Mouse (Mus musculus): Measurements from ENCODE around the gene Sult1d1. TPM values are rescaled to one million over a fixed set of nuclear protein-coding genes. Genes with fewer than 3 reads are reported as not detected.

Gene Sult1d1
- polyA plus RNA-seq, 2 experiments = 1.2 to 2.1 TPM

- no peak for TF ChIP-seq EP300 (IDR thresholded peaks at IDR 0.05; ENCODE audit: low read depth)
- TF ChIP-seq CTCF (IDR thresholded peaks at IDR 0.05; ENCODE audit: low read depth) = no peak
- no peak for ATAC-seq (ENCODE audit: insufficient read depth)
- Histone ChIP-seq H3K4me2 (ENCODE audit: low read depth) (no peak overlapping the region), H3K27ac (no peak overlapping the region), H3K36me3 (replicated peaks; ENCODE audit: control insufficient read depth, insufficient read depth, low read depth) (no peaks in the 10 kb centered on the region), H3K9me3 (ENCODE audit: control insufficient read depth, low read length) (no peaks in the 10 kb centered on the region), H3K9ac (replicated peaks) (no peak overlapping the region), H3K4me1 (replicated peaks; ENCODE audit: control insufficient read depth in 2 of 2, insufficient read depth in 2 of 2, low read length in 1 of 2) (no peaks in the 10 kb centered on the region), H3K4me3 (ENCODE audit: insufficient read depth in 1 of 2, low read depth in 2 of 2, low read length in 2 of 2) (no peak overlapping the region), H3K27me3 (ENCODE audit: control insufficient read depth, insufficient read depth, low read length) (no peaks in the 10 kb centered on the region)
- DNase-seq (ENCODE audit: low read depth in 3 of 3, low spot score in 3 of 3) = no peak
- 61% methylated on average over 6 of the region's 6 CpGs for WGBS (ENCODE audit: insufficient replicate concordance)
Observed at GRCm38 (mm10) chr5:87572781-87573180, 4.0 kb upstream of the Sult1d1 start.

GRCm38 (mm10) chr5:87567306-87567705 is 1.5 kb downstream of the Sult1d1 start:
- H3K36me3 ChIP-seq (replicated peaks; ENCODE audit: control insufficient read depth, insufficient read depth, low read depth) = no peaks in the 10 kb centered on the region
- TF ChIP-seq EP300 (IDR thresholded peaks at IDR 0.05; ENCODE audit: low read depth) (no peak), CTCF (IDR thresholded peaks at IDR 0.05; ENCODE audit: low read depth) (no peak)
- no peaks in the 10 kb centered on the region for H3K4me1 ChIP-seq (replicated peaks; ENCODE audit: control insufficient read depth in 2 of 2, insufficient read depth in 2 of 2, low read length in 1 of 2)
- H3K9ac ChIP-seq (replicated peaks) = no peak overlapping the region
- H3K4me3 ChIP-seq (ENCODE audit: insufficient read depth in 1 of 2, low read depth in 2 of 2, low read length in 2 of 2) = no peak overlapping the region
- no peak overlapping the region for H3K4me2 ChIP-seq (ENCODE audit: low read depth)
- H3K27me3 ChIP-seq (ENCODE audit: control insufficient read depth, insufficient read depth, low read length) = no peaks in the 10 kb centered on the region
- H3K27ac ChIP-seq = no peak overlapping the region
- DNase-seq (ENCODE audit: low read depth in 3 of 3, low spot score in 3 of 3) (no peak), ATAC-seq (ENCODE audit: insufficient read depth) (no peak)
- WGBS (ENCODE audit: insufficient replicate concordance) = 53% methylated on average over 1 of the region's 1 CpGs
- no peaks in the 10 kb centered on the region for H3K9me3 ChIP-seq (ENCODE audit: control insufficient read depth, low read length)

- Histone ChIP-seq H3K4me3 (ENCODE audit: insufficient read depth in 1 of 2, low read depth in 2 of 2, low read length in 2 of 2) (no peak overlapping the region), H3K4me1 (replicated peaks; ENCODE audit: control insufficient read depth in 2 of 2, insufficient read depth in 2 of 2, low read length in 1 of 2) (no peaks in the 10 kb centered on the region), H3K36me3 (replicated peaks; ENCODE audit: control insufficient read depth, insufficient read depth, low read depth) (no peaks in the 10 kb centered on the region), H3K9me3 (ENCODE audit: control insufficient read depth, low read length) (no peaks in the 10 kb centered on the region), H3K9ac (replicated peaks) (no peak overlapping the region), H3K27me3 (ENCODE audit: control insufficient read depth, insufficient read depth, low read length) (no peaks in the 10 kb centered on the region), H3K4me2 (ENCODE audit: low read depth) (no peak overlapping the region), H3K27ac (no peak overlapping the region)
- ATAC-seq (ENCODE audit: insufficient read depth) = no peak
- DNase-seq (ENCODE audit: low read depth in 3 of 3, low spot score in 3 of 3) = no peak
- TF ChIP-seq EP300 (IDR thresholded peaks at IDR 0.05; ENCODE audit: low read depth) = no peak
- no peak for TF ChIP-seq CTCF (IDR thresholded peaks at IDR 0.05; ENCODE audit: low read depth)
Observed at GRCm38 (mm10) chr5:87562966-87563365, 5.9 kb downstream of the Sult1d1 start.

DNA sequence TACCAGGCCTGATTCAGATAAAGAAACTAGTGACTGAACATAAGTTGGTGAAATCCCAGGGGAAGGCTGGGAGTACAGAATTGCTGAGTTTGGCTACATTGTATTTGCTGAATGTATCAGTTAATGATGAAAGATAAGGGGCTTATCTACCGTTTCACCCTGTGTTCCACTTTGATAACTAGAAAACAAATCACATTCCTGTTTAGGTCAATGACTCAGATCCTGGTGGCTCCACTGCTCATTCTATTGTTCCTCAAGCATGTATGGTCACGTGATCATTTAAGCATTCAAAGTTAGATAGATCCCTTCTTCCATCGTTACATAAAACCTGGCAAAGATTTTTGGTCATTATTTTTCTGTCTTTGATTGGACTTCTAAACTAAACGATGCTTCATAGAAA is 6.3 kb downstream of the Sult1d1 start:
- Histone ChIP-seq H3K4me3 (ENCODE audit: insufficient read depth in 1 of 2, low read depth in 2 of 2, low read length in 2 of 2) (no peak overlapping the region), H3K27ac (no peak overlapping the region), H3K4me1 (replicated peaks; ENCODE audit: control insufficient read depth in 2 of 2, insufficient read depth in 2 of 2, low read length in 1 of 2) (no peaks in the 10 kb centered on the region), H3K36me3 (replicated peaks; ENCODE audit: control insufficient read depth, insufficient read depth, low read depth) (no peaks in the 10 kb centered on the region), H3K9ac (replicated peaks) (no peak overlapping the region), H3K27me3 (ENCODE audit: control insufficient read depth, insufficient read depth, low read length) (no peaks in the 10 kb centered on the region), H3K4me2 (ENCODE audit: low read depth) (no peak overlapping the region), H3K9me3 (ENCODE audit: control insufficient read depth, low read length) (no peaks in the 10 kb centered on the region)
- TF ChIP-seq CTCF (IDR thresholded peaks at IDR 0.05; ENCODE audit: low read depth) = no peak
- no peak for TF ChIP-seq EP300 (IDR thresholded peaks at IDR 0.05; ENCODE audit: low read depth)
- ATAC-seq (ENCODE audit: insufficient read depth) = no peak
- WGBS (ENCODE audit: insufficient replicate concordance) = 40% methylated on average over 4 of the region's 4 CpGs
- DNase-seq (ENCODE audit: low read depth in 3 of 3, low spot score in 3 of 3) = no peak

DNA sequence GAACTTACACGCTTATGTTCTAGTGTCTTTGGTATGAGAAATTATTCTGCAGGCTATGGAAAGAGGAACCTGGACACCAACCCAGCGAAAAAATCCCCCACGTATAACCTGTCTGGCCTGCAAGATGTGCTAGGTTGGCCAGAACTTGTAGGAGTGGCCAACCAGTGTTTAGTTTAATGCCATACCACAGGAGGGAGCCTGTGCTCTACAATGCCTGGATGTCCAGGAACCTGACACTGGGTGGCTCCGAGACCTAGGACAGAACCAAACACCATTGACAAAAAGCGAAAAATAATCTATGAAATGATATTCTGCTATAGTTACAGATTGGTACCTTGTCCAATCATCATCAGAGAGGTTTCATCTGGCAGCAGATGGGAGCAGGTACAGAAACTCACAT is 8.7 kb downstream of the Sult1d1 start:
- Histone ChIP-seq H3K4me2 (ENCODE audit: low read depth) (no peak overlapping the region), H3K27ac (no peak overlapping the region), H3K36me3 (replicated peaks; ENCODE audit: control insufficient read depth, insufficient read depth, low read depth) (no peaks in the 10 kb centered on the region), H3K9me3 (ENCODE audit: control insufficient read depth, low read length) (no peaks in the 10 kb centered on the region), H3K4me3 (ENCODE audit: insufficient read depth in 1 of 2, low read depth in 2 of 2, low read length in 2 of 2) (no peak overlapping the region), H3K27me3 (ENCODE audit: control insufficient read depth, insufficient read depth, low read length) (no peaks in the 10 kb centered on the region), H3K9ac (replicated peaks) (no peak overlapping the region), H3K4me1 (replicated peaks; ENCODE audit: control insufficient read depth in 2 of 2, insufficient read depth in 2 of 2, low read length in 1 of 2) (no peaks in the 10 kb centered on the region)
- DNase-seq (ENCODE audit: low read depth in 3 of 3, low spot score in 3 of 3) (no peak), ATAC-seq (ENCODE audit: insufficient read depth) (no peak)
- TF ChIP-seq CTCF (IDR thresholded peaks at IDR 0.05; ENCODE audit: low read depth) = no peak
- no peak for TF ChIP-seq EP300 (IDR thresholded peaks at IDR 0.05; ENCODE audit: low read depth)
- 49% methylated on average over 5 of the region's 5 CpGs for WGBS (ENCODE audit: insufficient replicate concordance)
